Mouse (Mus musculus) ES-Bruce4 (cell line): Measurements from ENCODE around the gene Kcnn3.

Source experiments
- CTCF ChIP-seq: IDR thresholded peaks from one replicate; pipeline ENCODE4 v1.8.1; 2011; ENCODE audit warnings: low read depth, low read length
- EP300 ChIP-seq: IDR thresholded peaks from 2 replicates; pipeline ENCODE4 v1.6.1; 2011; ENCODE audit warnings: low read depth, low read length; ENCODE audit not compliant: insufficient read depth
- POLR2A ChIP-seq: IDR thresholded peaks from one replicate; pipeline ENCODE4 v1.8.1; 2011; ENCODE audit warnings: low read length; ENCODE audit not compliant: insufficient read depth

DNA sequence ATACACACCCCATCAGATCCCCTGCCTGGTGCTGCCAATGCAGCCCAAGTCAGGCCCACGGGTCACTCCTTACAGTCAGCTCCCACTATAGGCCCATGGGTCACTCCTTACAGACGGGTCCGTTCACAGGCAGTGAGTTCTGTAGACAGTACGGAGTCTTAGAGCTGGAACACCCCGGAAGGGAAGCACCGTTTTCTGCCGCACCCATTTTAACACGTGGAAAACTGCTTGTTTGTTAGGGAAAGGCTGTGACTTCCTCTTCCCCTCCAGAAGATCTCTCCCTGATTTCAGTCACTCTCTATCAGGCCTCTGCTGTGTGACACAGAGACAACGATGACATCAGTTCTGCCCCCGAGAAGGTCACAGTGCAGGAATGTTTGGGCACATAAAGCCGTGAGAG, 4.5 kb upstream of the Kcnn3 start:
- TF ChIP-seq CTCF (no peak), POLR2A (no peak), EP300 (no peak)
